Mouse (Mus musculus) cortical plate, adult 2 months (tissue): ENCODE results near the gene Itga8.

ENCODE experiments used
- CTCF ChIP-seq: fragments of 200-500 bp; IDR thresholded peaks from 2 replicates; pipeline ENCODE4 v1.5.1; 2011; ENCODE audit warnings: mild to moderate bottlenecking, control low read depth, low read length; ENCODE audit not compliant: insufficient read depth; ENCODE audit errors: extremely low read depth
- POLR2A ChIP-seq: fragments of 200-500 bp; IDR thresholded peaks from 2 replicates; pipeline ENCODE4 v1.6.1; 2011; ENCODE audit warnings: mild to moderate bottlenecking, low read length, control low read depth; ENCODE audit not compliant: insufficient read depth; ENCODE audit errors: extremely low read depth

DNA sequence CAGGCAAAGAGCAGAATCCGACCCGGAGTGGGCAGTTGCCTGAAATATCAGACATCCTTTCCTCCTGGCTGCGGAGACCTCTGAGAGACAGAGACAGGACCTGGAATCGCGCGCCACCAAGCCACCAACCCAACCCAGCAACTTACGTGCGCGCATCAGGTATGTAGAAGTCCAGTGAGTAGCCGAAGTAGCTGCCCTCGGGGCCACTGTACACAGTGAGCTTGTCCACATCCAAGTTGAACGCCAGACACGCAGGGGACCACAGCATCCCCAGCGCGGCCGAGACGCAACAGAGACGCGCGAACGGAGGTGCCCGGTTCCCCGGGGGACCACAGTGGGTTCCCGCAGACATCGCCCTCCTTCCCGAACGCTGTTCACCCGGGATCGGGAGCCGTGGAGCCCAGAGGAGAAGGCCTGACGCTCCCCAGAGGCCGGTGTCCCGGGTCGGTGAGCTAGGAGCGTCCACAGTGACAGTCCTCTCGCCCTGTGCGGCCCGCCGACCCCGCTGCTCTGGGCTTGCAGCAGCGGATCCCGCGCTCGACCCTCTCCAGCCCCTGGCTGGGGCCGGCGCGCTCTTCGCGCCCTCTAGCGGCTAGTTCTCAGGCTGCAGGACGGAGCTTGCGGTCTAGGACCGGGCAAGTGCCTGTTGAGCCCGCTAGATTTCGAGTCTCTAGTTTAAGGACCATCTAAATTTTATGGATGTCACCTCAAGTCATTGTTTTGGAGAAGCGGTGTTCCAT is at the start of gene Itga8:
- TF ChIP-seq POLR2A = no peak
- TF ChIP-seq CTCF = peak; percentile 63
